Mouse (Mus musculus) lung, postnatal 0 days (tissue): Measurements from ENCODE around the gene Slc43a3. TPM values are rescaled to one million over a fixed set of nuclear protein-coding genes. Genes with fewer than 3 reads are reported as not detected.
A peak's percentile ranks its signal among the peaks of the same experiment; 100 is the strongest.

ENCODE experiments used
- ATAC-seq: fragments of 200-750 bp; cut with Nextera tagmentation; 2 replicates; pipeline ENCODE4 v1.8.0; 2017; ENCODE audit warnings: moderate library complexity
- DNase-seq: peaks from one replicate; pipeline ENCODE4 v3.0.0-alpha.2; 2016; ENCODE audit warnings: low spot score
- H3K27ac ChIP-seq: fragments of 300-500 bp; sonication (generic); 2 replicates; pipeline ENCODE4 v1.5.1; 2014; ENCODE audit warnings: antibody characterized with exemption, mild to moderate bottlenecking, low read length, mixed read lengths
- H3K27me3 ChIP-seq: fragments of 300-500 bp; sonication (generic); replicated peaks from 2 replicates; pipeline ENCODE4 v1.6.1; 2014; ENCODE audit warnings: low read length, mixed read lengths; ENCODE audit not compliant: insufficient read depth
- H3K36me3 ChIP-seq: fragments of 300-500 bp; sonication (generic); 2 replicates; pipeline ENCODE4 v1.6.1; 2014; ENCODE audit warnings: low read length, mixed read lengths; ENCODE audit not compliant: insufficient read depth
- H3K4me1 ChIP-seq: fragments of 300-500 bp; sonication (generic); 2 replicates; pipeline ENCODE4 v1.6.1; 2014; ENCODE audit warnings: antibody characterized with exemption, low read depth, low read length, mixed read lengths; ENCODE audit not compliant: insufficient read depth
- H3K4me2 ChIP-seq: fragments of 300-500 bp; sonication (generic); replicated peaks from 2 replicates; pipeline ENCODE4 v1.6.1; 2014; ENCODE audit warnings: low read depth, mild to moderate bottlenecking, low read length, moderate library complexity, mixed read lengths
- H3K4me3 ChIP-seq: fragments of 300-500 bp; sonication (generic); 2 replicates; pipeline ENCODE4 v1.5.1; 2014; ENCODE audit warnings: low read depth, low read length
- H3K9ac ChIP-seq: fragments of 300-500 bp; sonication (generic); replicated peaks from 2 replicates; pipeline ENCODE4 v1.6.1; 2014; ENCODE audit warnings: low read depth, mild to moderate bottlenecking
- H3K9me3 ChIP-seq: fragments of 300-500 bp; sonication (generic); 2 replicates; pipeline ENCODE4 v1.6.1; 2016; ENCODE audit warnings: low read length, mixed read lengths
- CTCF ChIP-seq: IDR thresholded peaks from 2 replicates; pipeline ENCODE4 v1.5.1; 2016; ENCODE audit warnings: antibody characterized with exemption, mild to moderate bottlenecking
- EP300 ChIP-seq: IDR thresholded peaks from 2 replicates; pipeline ENCODE4 v1.6.1; 2016; ENCODE audit warnings: antibody characterized with exemption, mild to moderate bottlenecking, control low read depth
- WGBS: fragments of 180-500 bp; shearing (Covaris S2); extraction: QIAGEN DNeasy Blood & Tissue Kit; methylation state at CpG from one replicate; pipeline ENCODE4 v1.1.7; 2014; 5-methylcytosine and 5-hydroxymethylcytosine counted together
- polyA plus RNA-seq: library from polyadenylated mRNA; unstranded; fragments of >200 nt; fragmentation: Nextera tagmentation; extraction: Ambion mirVana; gene quantifications from 2 replicates; pipeline ENCODE4 v1.2.1, GENCODE M21; 2015

Slc43a3 gene
- polyA plus RNA-seq, 1 experiment from 2014 or later = 121 TPM

- no peaks in the 10 kb centered on the region for H3K9me3 ChIP-seq
- H3K36me3 ChIP-seq = no peaks in the 10 kb centered on the region
- H3K4me1 ChIP-seq = no peaks in the 10 kb centered on the region
- H3K4me3 ChIP-seq = no peak overlapping the region
- ATAC-seq (peak; percentile 78), DNase-seq (peak; percentile 90)
- H3K27ac ChIP-seq = peak overlapping the region; percentile 83
- no peak overlapping the region for H3K9ac ChIP-seq
- TF ChIP-seq EP300 = peak; percentile 99
- no peak for TF ChIP-seq CTCF
- WGBS = 48% methylated on average over 8 of the region's 8 CpGs
- no peak overlapping the region for H3K4me2 ChIP-seq
- H3K27me3 ChIP-seq = no peaks in the 10 kb centered on the region
Measured at GRCm38 (mm10) chr2:84916548-84917320, 19.6 kb upstream of the Slc43a3 start.

- no peak for TF ChIP-seq CTCF
- TF ChIP-seq EP300 = no peak
- H3K4me3 ChIP-seq = no peak overlapping the region
- no peak for DNase-seq
- no peaks in the 10 kb centered on the region for H3K4me1 ChIP-seq
- no peaks in the 10 kb centered on the region for H3K27me3 ChIP-seq
- no peak overlapping the region for H3K9ac ChIP-seq
- H3K9me3 ChIP-seq = no peaks in the 10 kb centered on the region
- WGBS = 42% methylated on average over 3 of the region's 3 CpGs
- no peak; the same call in 1 of the 2 replicates for ATAC-seq
- no peak overlapping the region for H3K4me2 ChIP-seq
- no peak overlapping the region for H3K27ac ChIP-seq
- H3K36me3 ChIP-seq = no peaks in the 10 kb centered on the region
Measured at GRCm38 (mm10) chr2:84918188-84918587, 18.2 kb upstream of the Slc43a3 start.

- no peak for DNase-seq
- Histone ChIP-seq H3K27me3 (no peaks in the 10 kb centered on the region), H3K27ac (no peak overlapping the region), H3K9me3 (no peaks in the 10 kb centered on the region), H3K4me2 (no peak overlapping the region), H3K4me1 (no peaks in the 10 kb centered on the region), H3K9ac (no peak overlapping the region), H3K4me3 (no peak overlapping the region), H3K36me3 (no peaks in the 10 kb centered on the region)
- ATAC-seq = no peak
- 92% methylated on average over 10 of the region's 10 CpGs for WGBS
- TF ChIP-seq CTCF (no peak), EP300 (no peak)
Measured at GRCm38 (mm10) chr2:84919601-84920108, 16.7 kb upstream of the Slc43a3 start.

- no peaks in the 10 kb centered on the region for H3K36me3 ChIP-seq
- ATAC-seq (no peak), DNase-seq (no peak)
- no peak overlapping the region for H3K4me3 ChIP-seq
- H3K9ac ChIP-seq = no peak overlapping the region
- no peaks in the 10 kb centered on the region for H3K9me3 ChIP-seq
- 87% methylated on average over 7 of the region's 7 CpGs for WGBS
- no peaks in the 10 kb centered on the region for H3K27me3 ChIP-seq
- no peak overlapping the region for H3K27ac ChIP-seq
- no peak overlapping the region for H3K4me2 ChIP-seq
- H3K4me1 ChIP-seq = no peaks in the 10 kb centered on the region; the same call in 1 of the 2 replicates
- TF ChIP-seq CTCF (no peak), EP300 (no peak)
Measured at GRCm38 (mm10) chr2:84930186-84930585, 6.2 kb upstream of the Slc43a3 start.

- Histone ChIP-seq H3K27me3 (no peaks in the 10 kb centered on the region), H3K9me3 (no peaks in the 10 kb centered on the region), H3K36me3 (no peaks in the 10 kb centered on the region), H3K4me1 (no peaks in the 10 kb centered on the region; the same call in 1 of the 2 replicates), H3K27ac (no peak overlapping the region), H3K4me2 (no peak overlapping the region), H3K4me3 (no peak overlapping the region), H3K9ac (no peak overlapping the region)
- WGBS = 68% methylated on average over 8 of the region's 8 CpGs
- DNase-seq = no peak
- no peak for TF ChIP-seq EP300
- no peak for TF ChIP-seq CTCF
- no peak for ATAC-seq
Measured at GRCm38 (mm10) chr2:84933992-84934648, 2.3 kb upstream of the Slc43a3 start.

- TF ChIP-seq EP300 (no peak), CTCF (no peak)
- no peak overlapping the region for H3K9ac ChIP-seq
- 0 out of 2 replicates have a peak, but pooled peaks cover 1% of the 10 kb centered on the region for H3K36me3 ChIP-seq
- no peak overlapping the region for H3K27ac ChIP-seq
- H3K4me2 ChIP-seq = no peak overlapping the region
- no peaks in the 10 kb centered on the region for H3K27me3 ChIP-seq
- H3K4me3 ChIP-seq = no peak overlapping the region
- H3K4me1 ChIP-seq = no peaks in the 10 kb centered on the region; the same call in 1 of the 2 replicates
- no peaks in the 10 kb centered on the region for H3K9me3 ChIP-seq
- ATAC-seq = no peak
- WGBS = 63% methylated on average over 4 of the region's 4 CpGs
- no peak for DNase-seq
Measured at GRCm38 (mm10) chr2:84934649-84935007, 1.8 kb upstream of the Slc43a3 start.
